Mouse (Mus musculus) E14TG2a.4 (cell line): ENCODE data around the gene Zfp454.

Experiments used
- CTCF ChIP-seq: conservative IDR thresholded peaks from 2 replicates; pipeline ENCODE4 v1.5.1; 2014; ENCODE audit warnings: low read length
- NANOG ChIP-seq: IDR thresholded peaks from 2 replicates; pipeline ENCODE4 v1.6.1; 2014; ENCODE audit warnings: borderline replicate concordance, low read length, mixed read lengths
- POU5F1 ChIP-seq: IDR thresholded peaks from 2 replicates; pipeline ENCODE4 v1.6.1; 2014; ENCODE audit warnings: low read length, borderline replicate concordance

DNA sequence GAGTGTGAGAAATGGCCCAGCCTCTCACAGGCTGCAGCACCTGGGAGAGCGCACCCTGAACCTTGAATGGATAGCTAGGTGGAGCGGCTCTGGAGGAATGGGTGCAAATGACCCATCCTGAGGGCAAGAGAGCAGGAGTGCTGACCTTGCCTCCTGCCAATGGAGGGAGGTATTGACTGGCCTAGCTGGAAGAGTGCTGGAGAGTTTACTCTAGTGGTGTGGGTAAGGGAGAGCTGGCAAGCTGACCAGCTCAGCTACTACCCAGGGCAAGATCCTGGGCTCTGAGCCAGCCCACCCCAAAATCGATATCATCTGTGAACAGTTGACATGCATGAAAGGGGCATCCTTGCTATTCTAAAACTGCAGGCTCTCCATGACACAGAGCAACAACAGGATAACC lies 41.5 kb downstream of the Zfp454 start:
- no peak for TF ChIP-seq CTCF
- TF ChIP-seq POU5F1: no peak
- no peak for TF ChIP-seq NANOG
